Mouse (Mus musculus): ENCODE measurements around the gene Stub1. TPM values are rescaled to one million over a fixed set of nuclear protein-coding genes. Genes with fewer than 3 reads are reported as not detected.
A peak's percentile ranks its signal among the peaks of the same experiment; 100 is the strongest.
"Not testable (repeated sequence)": the region's sequence is repeated elsewhere in the genome, so short reads cannot be mapped to it uniquely, and the experiment has no call there.

The Stub1 gene
- polyA plus RNA-seq, 1 experiment: 196 TPM

- TF ChIP-seq MAX (IDR thresholded peaks at IDR 0.05; ENCODE audit: low read depth) (no peak), TCF3 (IDR thresholded peaks at IDR 0.05; ENCODE audit: insufficient read length, low read depth) (no peak), E2F4 (IDR thresholded peaks at IDR 0.05; ENCODE audit: insufficient read depth) (no peak), POLR2AphosphoS2 (IDR thresholded peaks at IDR 0.05; ENCODE audit: insufficient read length, low read depth) (no peak), POLR2A (IDR thresholded peaks at IDR 0.05; ENCODE audit: insufficient read length, low read depth) (no peak), TCF12 (IDR thresholded peaks at IDR 0.05; ENCODE audit: insufficient read depth, poor library complexity, severe bottlenecking) (no peak), SRF (IDR thresholded peaks at IDR 0.05; ENCODE audit: control insufficient read depth, insufficient read length, low read depth) (no peak), REST (IDR thresholded peaks at IDR 0.05; ENCODE audit: insufficient read depth, insufficient read length) (no peak), CEBPB (IDR thresholded peaks at IDR 0.05; ENCODE audit: insufficient read depth, poor library complexity, severe bottlenecking) (no peak), MYOD1 (IDR thresholded peaks at IDR 0.05; ENCODE audit: control insufficient read depth in 1 of 3, insufficient read length in 2 of 3, low read depth in 2 of 3) (no peak), USF1 (IDR thresholded peaks at IDR 0.05; ENCODE audit: low read depth) (no peak), MYOG (IDR thresholded peaks at IDR 0.05; ENCODE audit: control insufficient read depth in 1 of 3, insufficient read depth in 1 of 3, insufficient read length in 2 of 3, low read depth in 2 of 3) (no peak)
- Histone ChIP-seq H3K27me3 (ENCODE audit: control insufficient read depth, insufficient read depth, insufficient read length) (no peaks in the 10 kb centered on the region), H3K36me3 (ENCODE audit: control insufficient read depth, insufficient read depth) (no peaks in the 10 kb centered on the region), H3K4me3 (no peak overlapping the region), H3K79me2 (ENCODE audit: control insufficient read depth, insufficient read depth) (no peaks in the 10 kb centered on the region), H3ac (ENCODE audit: control insufficient read depth, insufficient read length) (no peak overlapping the region), H3K4me2 (ENCODE audit: low read depth) (no peak overlapping the region)
These were observed 22.3 kb downstream of the Stub1 start for GRCm38 (mm10) chr17:25810890-25811289.

- Histone ChIP-seq H3ac (ENCODE audit: control insufficient read depth, insufficient read length) (peak overlapping the region; percentile 38), H3K79me2 (ENCODE audit: control insufficient read depth, insufficient read depth) (no peaks in the 10 kb centered on the region), H3K4me3 (peak overlapping the region; percentile 26), H3K4me2 (ENCODE audit: low read depth) (peak overlapping the region; percentile 77), H3K27me3 (ENCODE audit: control insufficient read depth, insufficient read depth, insufficient read length) (no peaks in the 10 kb centered on the region), H3K36me3 (ENCODE audit: control insufficient read depth, insufficient read depth) (no peaks in the 10 kb centered on the region)
- TF ChIP-seq CEBPB (IDR thresholded peaks at IDR 0.05; ENCODE audit: insufficient read depth, poor library complexity, severe bottlenecking) (no peak), MYOD1 (IDR thresholded peaks at IDR 0.05; ENCODE audit: control insufficient read depth in 1 of 3, insufficient read length in 2 of 3, low read depth in 2 of 3) (peak in 2 of 3 experiments; percentile 23 to 31), TCF3 (IDR thresholded peaks at IDR 0.05; ENCODE audit: insufficient read length, low read depth) (no peak), MYOG (IDR thresholded peaks at IDR 0.05; ENCODE audit: control insufficient read depth in 1 of 3, insufficient read depth in 1 of 3, insufficient read length in 2 of 3, low read depth in 2 of 3) (peak in 2 of 3 experiments; percentile 51 to 74)
These were observed 23.4 kb downstream of the Stub1 start for GRCm38 (mm10) chr17:25809606-25810340.

GRCm38 (mm10) chr17:25808789-25809605, 24.2 kb downstream of the Stub1 start, which contains the start of gene Fbxl16:
Gene Fbxl16, plus strand, starts transcription at chr17:25809085.
- TF ChIP-seq POLR2A (IDR thresholded peaks at IDR 0.05; ENCODE audit: insufficient read length, low read depth): peak; percentile 43
- no peak for TF ChIP-seq REST (IDR thresholded peaks at IDR 0.05; ENCODE audit: insufficient read depth, insufficient read length)
- H3K36me3 ChIP-seq (ENCODE audit: control insufficient read depth, insufficient read depth): no peaks in the 10 kb centered on the region
- peak within 1 kb of the TSS; percentile 26 for H3K4me3 ChIP-seq
- peak within 1 kb of the TSS; percentile 38 for H3ac ChIP-seq (ENCODE audit: control insufficient read depth, insufficient read length)
- H3K27me3 ChIP-seq (ENCODE audit: control insufficient read depth, insufficient read depth, insufficient read length): no peaks in the 10 kb centered on the region
- no peaks in the 10 kb centered on the region for H3K79me2 ChIP-seq (ENCODE audit: control insufficient read depth, insufficient read depth)
- peak within 1 kb of the TSS; percentile 77 for H3K4me2 ChIP-seq (ENCODE audit: low read depth)

GRCm38 (mm10) chr17:25808028-25808427, 25.2 kb downstream of the Stub1 start:
- Histone ChIP-seq H3K4me3 (peak overlapping the region; percentile 26), H3K36me3 (ENCODE audit: control insufficient read depth, insufficient read depth) (no peaks in the 10 kb centered on the region), H3K4me2 (ENCODE audit: low read depth) (peak overlapping the region; percentile 77), H3ac (ENCODE audit: control insufficient read depth, insufficient read length) (peak overlapping the region; percentile 38), H3K27me3 (ENCODE audit: control insufficient read depth, insufficient read depth, insufficient read length) (no peaks in the 10 kb centered on the region), H3K79me2 (ENCODE audit: control insufficient read depth, insufficient read depth) (no peaks in the 10 kb centered on the region)
- TF ChIP-seq USF1 (IDR thresholded peaks at IDR 0.05; ENCODE audit: low read depth) (no peak), MYOD1 (IDR thresholded peaks at IDR 0.05; ENCODE audit: control insufficient read depth in 1 of 3, insufficient read length in 2 of 3, low read depth in 2 of 3) (no peak), MAX (IDR thresholded peaks at IDR 0.05; ENCODE audit: low read depth) (no peak), TCF12 (IDR thresholded peaks at IDR 0.05; ENCODE audit: insufficient read depth, poor library complexity, severe bottlenecking) (no peak), TCF3 (IDR thresholded peaks at IDR 0.05; ENCODE audit: insufficient read length, low read depth) (no peak), SRF (IDR thresholded peaks at IDR 0.05; ENCODE audit: control insufficient read depth, insufficient read length, low read depth) (no peak), MYOG (IDR thresholded peaks at IDR 0.05; ENCODE audit: control insufficient read depth in 1 of 3, insufficient read depth in 1 of 3, insufficient read length in 2 of 3, low read depth in 2 of 3) (no peak), CEBPB (IDR thresholded peaks at IDR 0.05; ENCODE audit: insufficient read depth, poor library complexity, severe bottlenecking) (no peak), POLR2AphosphoS2 (IDR thresholded peaks at IDR 0.05; ENCODE audit: insufficient read length, low read depth) (no peak), POLR2A (IDR thresholded peaks at IDR 0.05; ENCODE audit: insufficient read length, low read depth) (no peak), REST (IDR thresholded peaks at IDR 0.05; ENCODE audit: insufficient read depth, insufficient read length) (no peak), E2F4 (IDR thresholded peaks at IDR 0.05; ENCODE audit: insufficient read depth) (no peak)

- not testable (repeated sequence) for H3K79me2 ChIP-seq (ENCODE audit: control insufficient read depth, insufficient read depth)
These were observed 25.8 kb downstream of the Stub1 start for GRCm38 (mm10) chr17:25807452-25807851.

More at GRCm38 (mm10) chr17:25807452-25807851, 25.8 kb downstream of the Stub1 start:
- not testable (repeated sequence) for H3K4me2 ChIP-seq (ENCODE audit: low read depth); H3ac ChIP-seq (ENCODE audit: control insufficient read depth, insufficient read length); H3K4me3 ChIP-seq; H3K36me3 ChIP-seq (ENCODE audit: control insufficient read depth, insufficient read depth); H3K27me3 ChIP-seq (ENCODE audit: control insufficient read depth, insufficient read depth, insufficient read length)
